Mouse (Mus musculus) limb, embryonic 11.5 days (tissue): ENCODE measurements around the gene Sema6d. TPM values are rescaled to one million over a fixed set of nuclear protein-coding genes. Genes with fewer than 3 reads are reported as not detected.

Source experiments
- ATAC-seq: fragments of 200-750 bp; cut with Nextera tagmentation; 2 replicates; pipeline ENCODE4 v1.8.0; 2017; ENCODE audit warnings: low read depth; ENCODE audit not compliant: insufficient number of reproducible peaks, low FRiP score, low TSS enrichment
- DNase-seq: peaks from one replicate; pipeline ENCODE4 v3.0.0-alpha.2; 2015; ENCODE audit warnings: low spot score
- H3K27ac ChIP-seq: fragments of 300-500 bp; sonication (generic); replicated peaks from 2 replicates; pipeline ENCODE4 v1.5.1; 2014; ENCODE audit warnings: low read depth, mild to moderate bottlenecking, low read length
- H3K27me3 ChIP-seq: fragments of 300-500 bp; sonication (generic); 2 replicates; pipeline ENCODE4 v1.6.1; 2014; ENCODE audit warnings: mild to moderate bottlenecking, low read length, mixed read lengths; ENCODE audit not compliant: control insufficient read depth, insufficient read depth
- H3K36me3 ChIP-seq: fragments of 300-500 bp; sonication (generic); 2 replicates; pipeline ENCODE4 v1.6.1; 2014; ENCODE audit warnings: mild to moderate bottlenecking, low read length, moderate library complexity, mixed read lengths; ENCODE audit not compliant: control insufficient read depth, insufficient read depth
- H3K4me1 ChIP-seq: fragments of 300-500 bp; sonication (generic); 2 replicates; pipeline ENCODE4 v1.6.1; 2014; ENCODE audit warnings: low read length, mixed read lengths; ENCODE audit not compliant: control insufficient read depth, insufficient read depth
- H3K4me2 ChIP-seq: fragments of 300-500 bp; sonication (generic); 2 replicates; pipeline ENCODE4 v1.6.1; 2014; ENCODE audit warnings: low read depth, mild to moderate bottlenecking, moderate library complexity; ENCODE audit not compliant: severe bottlenecking
- H3K4me3 ChIP-seq: fragments of 300-500 bp; sonication (generic); 2 replicates; pipeline ENCODE4 v1.5.1; 2014; ENCODE audit warnings: low read depth, low read length
- H3K9ac ChIP-seq: fragments of 300-500 bp; sonication (generic); 2 replicates; pipeline ENCODE4 v1.6.1; 2014; ENCODE audit warnings: mild to moderate bottlenecking, low read length
- H3K9me3 ChIP-seq: fragments of 300-500 bp; sonication (generic); 2 replicates; pipeline ENCODE4 v1.6.1; 2016; ENCODE audit warnings: low read length; ENCODE audit not compliant: control insufficient read depth
- WGBS: fragments of 180-500 bp; shearing (Covaris S2); extraction: QIAGEN DNeasy Blood & Tissue Kit; methylation state at CpG from one replicate; pipeline ENCODE4 v1.1.7; 2014; 5-methylcytosine and 5-hydroxymethylcytosine counted together
- polyA plus RNA-seq: library from polyadenylated mRNA; unstranded; fragments of >200 nt; fragmentation: Nextera tagmentation; extraction: Ambion mirVana; gene quantifications from 2 replicates; pipeline ENCODE4 v1.2.1, GENCODE M21; 2014

Sema6d gene
- polyA plus RNA-seq, 1 experiment from 2014 or later, result 6.2 TPM

GRCm38 (mm10) chr2:124141510-124142044, 51.8 kb downstream of the Sema6d start:
- no peaks in the 10 kb centered on the region for H3K36me3 ChIP-seq
- H3K9me3 ChIP-seq, result no peaks in the 10 kb centered on the region
- H3K9ac ChIP-seq, result no peak overlapping the region
- no peak overlapping the region for H3K4me2 ChIP-seq
- no peak overlapping the region for H3K4me3 ChIP-seq
- ATAC-seq, result no peak
- 80% methylated on average over 3 of the region's 3 CpGs for WGBS
- no peak overlapping the region for H3K27ac ChIP-seq
- H3K27me3 ChIP-seq, result no peaks in the 10 kb centered on the region
- no peak for DNase-seq
- no peaks in the 10 kb centered on the region for H3K4me1 ChIP-seq

GRCm38 (mm10) chr2:124145528-124145927, 55.8 kb downstream of the Sema6d start:
- Histone ChIP-seq H3K9me3 (no peaks in the 10 kb centered on the region), H3K9ac (no peak overlapping the region), H3K4me3 (no peak overlapping the region), H3K4me1 (no peaks in the 10 kb centered on the region), H3K27ac (no peak overlapping the region), H3K4me2 (no peak overlapping the region), H3K27me3 (no peaks in the 10 kb centered on the region), H3K36me3 (no peaks in the 10 kb centered on the region)
- ATAC-seq, result no peak
- DNase-seq, result no peak
- 20% methylated on average over 1 of the region's 1 CpGs for WGBS

- Histone ChIP-seq H3K4me2 (no peak overlapping the region), H3K27me3 (no peaks in the 10 kb centered on the region), H3K27ac (no peak overlapping the region), H3K9me3 (no peaks in the 10 kb centered on the region), H3K4me3 (no peak overlapping the region), H3K4me1 (no peaks in the 10 kb centered on the region), H3K36me3 (no peaks in the 10 kb centered on the region), H3K9ac (no peak overlapping the region)
- no peak for DNase-seq
- no peak for ATAC-seq
- WGBS, result 50% methylated on average over 1 of the region's 1 CpGs
Observed at GRCm38 (mm10) chr2:124158158-124158557, 68.4 kb downstream of the Sema6d start.

GRCm38 (mm10) chr2:124162001-124162599, 72.3 kb downstream of the Sema6d start:
- no peaks in the 10 kb centered on the region for H3K36me3 ChIP-seq
- ATAC-seq (no peak), DNase-seq (no peak)
- H3K9me3 ChIP-seq, result no peaks in the 10 kb centered on the region
- WGBS, result 59% methylated on average over 7 of the region's 7 CpGs
- H3K27ac ChIP-seq, result no peak overlapping the region
- no peak overlapping the region for H3K9ac ChIP-seq
- H3K4me2 ChIP-seq, result no peak overlapping the region
- no peaks in the 10 kb centered on the region for H3K27me3 ChIP-seq
- H3K4me1 ChIP-seq, result no peaks in the 10 kb centered on the region
- H3K4me3 ChIP-seq, result no peak overlapping the region

GRCm38 (mm10) chr2:124168411-124168810, 78.6 kb downstream of the Sema6d start:
- no peaks in the 10 kb centered on the region for H3K36me3 ChIP-seq
- no peaks in the 10 kb centered on the region for H3K4me1 ChIP-seq
- 100% methylated on average over 1 of the region's 1 CpGs for WGBS
- no peak overlapping the region for H3K4me2 ChIP-seq
- H3K27ac ChIP-seq, result no peak overlapping the region
- no peak overlapping the region for H3K9ac ChIP-seq
- no peaks in the 10 kb centered on the region for H3K27me3 ChIP-seq
- ATAC-seq, result no peak
- no peak overlapping the region for H3K4me3 ChIP-seq
- no peaks in the 10 kb centered on the region for H3K9me3 ChIP-seq
- DNase-seq, result no peak

- Histone ChIP-seq H3K9ac (no peak overlapping the region), H3K36me3 (no peaks in the 10 kb centered on the region), H3K27me3 (no peaks in the 10 kb centered on the region), H3K4me3 (no peak overlapping the region), H3K9me3 (no peaks in the 10 kb centered on the region), H3K4me2 (no peak overlapping the region), H3K27ac (no peak overlapping the region), H3K4me1 (no peaks in the 10 kb centered on the region)
- ATAC-seq (no peak), DNase-seq (no peak)
- 81% methylated on average over 3 of the region's 3 CpGs for WGBS
Observed at GRCm38 (mm10) chr2:124171718-124172117, 81.9 kb downstream of the Sema6d start.

GRCm38 (mm10) chr2:124176265-124176664, 86.5 kb downstream of the Sema6d start:
- no peak overlapping the region for H3K9ac ChIP-seq
- no peak overlapping the region for H3K4me3 ChIP-seq
- no peak for ATAC-seq
- no peak overlapping the region for H3K27ac ChIP-seq
- no peaks in the 10 kb centered on the region for H3K36me3 ChIP-seq
- 41% methylated on average over 1 of the region's 1 CpGs for WGBS
- no peaks in the 10 kb centered on the region for H3K4me1 ChIP-seq
- no peaks in the 10 kb centered on the region for H3K27me3 ChIP-seq
- H3K9me3 ChIP-seq, result no peaks in the 10 kb centered on the region
- H3K4me2 ChIP-seq, result no peak overlapping the region
- no peak for DNase-seq

GRCm38 (mm10) chr2:124176711-124177169, 87.0 kb downstream of the Sema6d start:
- ATAC-seq (no peak), DNase-seq (no peak)
- Histone ChIP-seq H3K27me3 (no peaks in the 10 kb centered on the region), H3K27ac (no peak overlapping the region), H3K4me3 (no peak overlapping the region), H3K4me2 (no peak overlapping the region), H3K4me1 (no peaks in the 10 kb centered on the region), H3K9me3 (no peaks in the 10 kb centered on the region), H3K9ac (no peak overlapping the region), H3K36me3 (no peaks in the 10 kb centered on the region)
- 63% methylated on average over 4 of the region's 4 CpGs for WGBS

- no peaks in the 10 kb centered on the region for H3K36me3 ChIP-seq
- no peaks in the 10 kb centered on the region for H3K27me3 ChIP-seq
- H3K9ac ChIP-seq, result no peak overlapping the region
- no peak overlapping the region for H3K27ac ChIP-seq
- H3K4me2 ChIP-seq, result no peak overlapping the region
- WGBS, result 90% methylated on average over 2 of the region's 2 CpGs
- no peak for DNase-seq
- H3K4me1 ChIP-seq, result no peaks in the 10 kb centered on the region
- ATAC-seq, result no peak
- no peaks in the 10 kb centered on the region for H3K9me3 ChIP-seq
- H3K4me3 ChIP-seq, result no peak overlapping the region
Observed at GRCm38 (mm10) chr2:124189271-124189670, 99.5 kb downstream of the Sema6d start.
